Mouse (Mus musculus): ENCODE measurements at regions not wholly inside any gene's neighbourhood (a gene's known extent, or its start where the extent isn't known, plus 50 kb on each side); places are given as distances from the start of the nearest gene placed in this dataset.

- Histone ChIP-seq H3K4me3 (ENCODE audit: insufficient read depth, low read depth, low read length) (no peak overlapping the region), H3K27ac (replicated peaks; ENCODE audit: low read depth, low read length) (no peak overlapping the region), H3K4me1 (ENCODE audit: control insufficient read depth, insufficient read depth, insufficient read length, low read length) (no peaks in the 10 kb centered on the region)
These were observed 105.1 kb downstream of the Gadd45g start for GRCm38 (mm10) chr13:51951506-51952038.

- no peak overlapping the region for H3K27ac ChIP-seq (replicated peaks; ENCODE audit: low read depth, low read length)
- H3K4me3 ChIP-seq (ENCODE audit: insufficient read depth, low read depth, low read length), result no peak overlapping the region
- no peaks in the 10 kb centered on the region for H3K4me1 ChIP-seq (ENCODE audit: control insufficient read depth, insufficient read depth, insufficient read length, low read length)
These were observed 106.6 kb downstream of the Gadd45g start for GRCm38 (mm10) chr13:51953084-51953483.

- Histone ChIP-seq H3K4me1 (ENCODE audit: control insufficient read depth, insufficient read depth, insufficient read length, low read length) (no peaks in the 10 kb centered on the region), H3K27ac (replicated peaks; ENCODE audit: low read depth, low read length) (no peak overlapping the region), H3K4me3 (ENCODE audit: insufficient read depth, low read depth, low read length) (no peak overlapping the region)
These were observed 107.1 kb downstream of the Gadd45g start for GRCm38 (mm10) chr13:51953569-51953968.

- no peak overlapping the region for H3K27ac ChIP-seq (replicated peaks; ENCODE audit: low read depth, low read length)
- H3K4me3 ChIP-seq (ENCODE audit: insufficient read depth, low read depth, low read length), result no peak overlapping the region
- H3K4me1 ChIP-seq (ENCODE audit: control insufficient read depth, insufficient read depth, insufficient read length, low read length), result peaks cover 8% of the 10 kb centered on the region
These were observed 110.6 kb downstream of the Gadd45g start for GRCm38 (mm10) chr13:51957101-51957500.

GRCm38 (mm10) chr13:51959591-51959990 is 113.1 kb downstream of the Gadd45g start:
- no peak overlapping the region for H3K4me3 ChIP-seq (ENCODE audit: insufficient read depth, low read depth, low read length)
- no peak overlapping the region for H3K27ac ChIP-seq (replicated peaks; ENCODE audit: low read depth, low read length)
- peaks cover 24% of the 10 kb centered on the region for H3K4me1 ChIP-seq (ENCODE audit: control insufficient read depth, insufficient read depth, insufficient read length, low read length)

- Histone ChIP-seq H3K27ac (replicated peaks; ENCODE audit: low read depth, low read length) (no peak overlapping the region), H3K4me1 (ENCODE audit: control insufficient read depth, insufficient read depth, insufficient read length, low read length) (peaks cover 28% of the 10 kb centered on the region), H3K4me3 (ENCODE audit: insufficient read depth, low read depth, low read length) (no peak overlapping the region)
These were observed 113.8 kb downstream of the Gadd45g start for GRCm38 (mm10) chr13:51960262-51960661.

GRCm38 (mm10) chr13:51962191-51962611 is 115.7 kb downstream of the Gadd45g start:
- Histone ChIP-seq H3K4me3 (ENCODE audit: insufficient read depth, low read depth, low read length) (no peak overlapping the region), H3K4me1 (ENCODE audit: control insufficient read depth, insufficient read depth, insufficient read length, low read length) (peaks cover 28% of the 10 kb centered on the region), H3K27ac (replicated peaks; ENCODE audit: low read depth, low read length) (0 out of 2 replicates have a peak overlapping the region, but pooled peaks have one; percentile 7)

GRCm38 (mm10) chr13:51962676-51963075 is 116.2 kb downstream of the Gadd45g start:
- peaks cover 28% of the 10 kb centered on the region for H3K4me1 ChIP-seq (ENCODE audit: control insufficient read depth, insufficient read depth, insufficient read length, low read length)
- no peak overlapping the region for H3K4me3 ChIP-seq (ENCODE audit: insufficient read depth, low read depth, low read length)
- H3K27ac ChIP-seq (replicated peaks; ENCODE audit: low read depth, low read length), result no peak overlapping the region

GRCm38 (mm10) chr13:51963966-51964365 is 117.5 kb downstream of the Gadd45g start:
- Histone ChIP-seq H3K4me1 (ENCODE audit: control insufficient read depth, insufficient read depth, insufficient read length, low read length) (peaks cover 28% of the 10 kb centered on the region), H3K27ac (replicated peaks; ENCODE audit: low read depth, low read length) (peak overlapping the region; percentile 64), H3K4me3 (ENCODE audit: insufficient read depth, low read depth, low read length) (no peak overlapping the region)

GRCm38 (mm10) chr13:51964416-51964815 is 117.9 kb downstream of the Gadd45g start:
- H3K4me3 ChIP-seq (ENCODE audit: insufficient read depth, low read depth, low read length), result no peak overlapping the region
- H3K4me1 ChIP-seq (ENCODE audit: control insufficient read depth, insufficient read depth, insufficient read length, low read length), result peaks cover 28% of the 10 kb centered on the region
- H3K27ac ChIP-seq (replicated peaks; ENCODE audit: low read depth, low read length), result peak overlapping the region; percentile 75

GRCm38 (mm10) chr13:51964921-51965320 is 118.4 kb downstream of the Gadd45g start:
- no peak overlapping the region for H3K4me3 ChIP-seq (ENCODE audit: insufficient read depth, low read depth, low read length)
- H3K4me1 ChIP-seq (ENCODE audit: control insufficient read depth, insufficient read depth, insufficient read length, low read length), result peaks cover 28% of the 10 kb centered on the region
- peak overlapping the region; percentile 75 for H3K27ac ChIP-seq (replicated peaks; ENCODE audit: low read depth, low read length)

- Histone ChIP-seq H3K4me1 (ENCODE audit: control insufficient read depth, insufficient read depth, insufficient read length, low read length) (peaks cover 13% of the 10 kb centered on the region), H3K27ac (replicated peaks; ENCODE audit: low read depth, low read length) (no peak overlapping the region)
These were observed 121.6 kb downstream of the Gadd45g start for GRCm38 (mm10) chr13:51968103-51968502.

GRCm38 (mm10) chr13:51968796-51969195 is 122.3 kb downstream of the Gadd45g start:
- H3K4me3 ChIP-seq (ENCODE audit: insufficient read depth, low read depth, low read length), result no peak overlapping the region

More at GRCm38 (mm10) chr13:51968103-51968502, 121.6 kb downstream of the Gadd45g start:
- H3K4me3 ChIP-seq (ENCODE audit: insufficient read depth, low read depth, low read length), result no peak overlapping the region

GRCm38 (mm10) chr13:51970051-51970450 is 123.6 kb downstream of the Gadd45g start:
- no peak overlapping the region for H3K27ac ChIP-seq (replicated peaks; ENCODE audit: low read depth, low read length)
- H3K4me3 ChIP-seq (ENCODE audit: insufficient read depth, low read depth, low read length), result no peak overlapping the region
- H3K4me1 ChIP-seq (ENCODE audit: control insufficient read depth, insufficient read depth, insufficient read length, low read length), result peaks cover 4% of the 10 kb centered on the region

More at GRCm38 (mm10) chr13:51968796-51969195, 122.3 kb downstream of the Gadd45g start:
- Histone ChIP-seq H3K27ac (replicated peaks; ENCODE audit: low read depth, low read length) (no peak overlapping the region), H3K4me1 (ENCODE audit: control insufficient read depth, insufficient read depth, insufficient read length, low read length) (peaks cover 6% of the 10 kb centered on the region)

- Histone ChIP-seq H3K4me1 (ENCODE audit: control insufficient read depth, insufficient read depth, insufficient read length, low read length) (peaks cover 19% of the 10 kb centered on the region), H3K4me3 (ENCODE audit: insufficient read depth, low read depth, low read length) (no peak overlapping the region), H3K27ac (replicated peaks; ENCODE audit: low read depth, low read length) (no peak overlapping the region)
These were observed 126.3 kb downstream of the Gadd45g start for GRCm38 (mm10) chr13:51972656-51973310.

- no peak overlapping the region for H3K27ac ChIP-seq (replicated peaks; ENCODE audit: low read depth, low read length)
- no peak overlapping the region for H3K4me3 ChIP-seq (ENCODE audit: insufficient read depth, low read depth, low read length)
- H3K4me1 ChIP-seq (ENCODE audit: control insufficient read depth, insufficient read depth, insufficient read length, low read length), result peaks cover 19% of the 10 kb centered on the region
These were observed 127.0 kb downstream of the Gadd45g start for GRCm38 (mm10) chr13:51973461-51973860.
